ENCODE assay signal across 9 mouse cellular contexts in genomic region chr15:59864746-59865499, GRCm38 (mm10).
DNase-seq lines count a peak whose midpoint lies in the region; ATAC-seq and TF ChIP-seq lines count a peak whose summit lies in the region.
"Had no signal": no experiment of that assay in that cellular context is flagged by ENCODE, and none has a peak within 500 bp of the region (broad histone marks: within the 10 kb centered on the region; RNA-seq: fewer than 3 reads in every experiment).

No protein-coding gene starts in this region.

- peak; percentile 15; the same call in 1 of the 2 replicates for ATAC-seq in forebrain, embryonic 15.5 days (replicated peaks)
- peak; percentile 28; the same call in 1 of the 2 replicates for ATAC-seq in midbrain, postnatal 0 days (ENCODE audit: low FRiP score)
- ATAC-seq in erythroid progenitor cell, adult 5-6 weeks (replicated peaks; ENCODE audit: low FRiP score, poor library complexity, severe bottlenecking), result no peak

- no peaks in the 10 kb centered on the region for H3K9me3 ChIP-seq in forebrain, embryonic 15.5 days
- no peaks in the 10 kb centered on the region for H3K9me3 ChIP-seq in limb, embryonic 10.5 days (replicated peaks)
- H3K9me3 ChIP-seq in midbrain, postnatal 0 days (ENCODE audit: low read length), result no peaks in the 10 kb centered on the region

- H3K9ac ChIP-seq in forebrain, embryonic 15.5 days (replicated peaks), result no peak overlapping the region
- H3K9ac ChIP-seq in midbrain, postnatal 0 days (replicated peaks; ENCODE audit: low read length, poor library complexity, severe bottlenecking), result no peak overlapping the region

- H3K27ac ChIP-seq in forebrain, embryonic 15.5 days (replicated peaks), result no peak overlapping the region
- no peak overlapping the region for H3K27ac ChIP-seq in limb, embryonic 10.5 days
- no peak overlapping the region for H3K27ac ChIP-seq in midbrain, postnatal 0 days (ENCODE audit: low read depth, low read length)

- 55% methylated on average over 18 of the region's 18 CpGs for WGBS in forebrain, embryonic 15.5 days
- 53% methylated on average over 18 of the region's 18 CpGs for WGBS in limb, embryonic 10.5 days
- 53% methylated on average over 18 of the region's 18 CpGs for WGBS in midbrain, postnatal 0 days

- H3K4me2 ChIP-seq in forebrain, embryonic 15.5 days (replicated peaks), result no peak overlapping the region
- no peak overlapping the region for H3K4me2 ChIP-seq in midbrain, postnatal 0 days (ENCODE audit: low read depth, low read length, poor library complexity, severe bottlenecking)

- H3K36me3 ChIP-seq in forebrain, embryonic 15.5 days, result no peaks in the 10 kb centered on the region
- no peaks in the 10 kb centered on the region for H3K36me3 ChIP-seq in limb, embryonic 10.5 days
- H3K36me3 ChIP-seq in midbrain, postnatal 0 days (ENCODE audit: insufficient read depth, low read length), result no peaks in the 10 kb centered on the region

- peak; percentile 11 for DNase-seq in layer of hippocampus, adult 9-10 months (ENCODE audit: low spot score)
- DNase-seq in layer of hippocampus, postnatal 36 days, result no peak
- peak; percentile 60 for DNase-seq in ZHBTc4 (ENCODE audit: low read depth, low spot score)
- peak; percentile 48 for DNase-seq in limb, embryonic 10.5 days (ENCODE audit: low spot score)
- DNase-seq in midbrain, postnatal 0 days (ENCODE audit: low spot score), result peak; percentile 71
- no peak for DNase-seq in cerebellum, adult 11-12 months

- no peak overlapping the region for H3K4me3 ChIP-seq in forebrain, embryonic 15.5 days
- no peak overlapping the region for H3K4me3 ChIP-seq in limb, embryonic 10.5 days
- H3K4me3 ChIP-seq in midbrain, postnatal 0 days (ENCODE audit: low read depth, low read length), result no peak overlapping the region
- H3K4me3 ChIP-seq: erythroblast, embryonic 14.5 days had no signal

- peak; percentile 81 for TF ChIP-seq CTCF in midbrain, postnatal 0 days (IDR thresholded peaks at IDR 0.05)

- H3K4me1 ChIP-seq in forebrain, embryonic 15.5 days, result 0 out of 2 replicates have a peak, but pooled peaks cover 3% of the 10 kb centered on the region
- no peaks in the 10 kb centered on the region for H3K4me1 ChIP-seq in limb, embryonic 10.5 days
- H3K4me1 ChIP-seq in midbrain, postnatal 0 days (ENCODE audit: insufficient read depth, low read length), result no peaks in the 10 kb centered on the region

- no peaks in the 10 kb centered on the region for H3K27me3 ChIP-seq in forebrain, embryonic 15.5 days
- no peaks in the 10 kb centered on the region for H3K27me3 ChIP-seq in limb, embryonic 10.5 days (ENCODE audit: low read depth, poor library complexity, severe bottlenecking)
- no peaks in the 10 kb centered on the region for H3K27me3 ChIP-seq in midbrain, postnatal 0 days (ENCODE audit: insufficient read depth, low read length)

Comparison
In these comparisons a context has a peak if more than half of its experiments do, and no peak if none do; other contexts are left out.
1. DNase-seq: peak in layer of hippocampus, adult 9-10 months (single experiment), ZHBTc4 (single experiment), limb, embryonic 10.5 days (single experiment) and midbrain, postnatal 0 days (single experiment); none in layer of hippocampus, postnatal 36 days (0 of 2) and cerebellum, adult 11-12 months (single experiment).